Mouse (Mus musculus) thymus, adult 18-20 months (tissue): Measurements from ENCODE around the gene Sowahb.
"Not testable (repeated sequence)": the region's sequence is repeated elsewhere in the genome, so short reads cannot be mapped to it uniquely, and the experiment has no call there.

Experiments used
- DNase-seq, 2 experiments: peaks; one replicate each; pipeline ENCODE4 v3.0.0; 2022; ENCODE audit warnings: mixed read lengths in 2 of 2

The Sowahb gene

DNA sequence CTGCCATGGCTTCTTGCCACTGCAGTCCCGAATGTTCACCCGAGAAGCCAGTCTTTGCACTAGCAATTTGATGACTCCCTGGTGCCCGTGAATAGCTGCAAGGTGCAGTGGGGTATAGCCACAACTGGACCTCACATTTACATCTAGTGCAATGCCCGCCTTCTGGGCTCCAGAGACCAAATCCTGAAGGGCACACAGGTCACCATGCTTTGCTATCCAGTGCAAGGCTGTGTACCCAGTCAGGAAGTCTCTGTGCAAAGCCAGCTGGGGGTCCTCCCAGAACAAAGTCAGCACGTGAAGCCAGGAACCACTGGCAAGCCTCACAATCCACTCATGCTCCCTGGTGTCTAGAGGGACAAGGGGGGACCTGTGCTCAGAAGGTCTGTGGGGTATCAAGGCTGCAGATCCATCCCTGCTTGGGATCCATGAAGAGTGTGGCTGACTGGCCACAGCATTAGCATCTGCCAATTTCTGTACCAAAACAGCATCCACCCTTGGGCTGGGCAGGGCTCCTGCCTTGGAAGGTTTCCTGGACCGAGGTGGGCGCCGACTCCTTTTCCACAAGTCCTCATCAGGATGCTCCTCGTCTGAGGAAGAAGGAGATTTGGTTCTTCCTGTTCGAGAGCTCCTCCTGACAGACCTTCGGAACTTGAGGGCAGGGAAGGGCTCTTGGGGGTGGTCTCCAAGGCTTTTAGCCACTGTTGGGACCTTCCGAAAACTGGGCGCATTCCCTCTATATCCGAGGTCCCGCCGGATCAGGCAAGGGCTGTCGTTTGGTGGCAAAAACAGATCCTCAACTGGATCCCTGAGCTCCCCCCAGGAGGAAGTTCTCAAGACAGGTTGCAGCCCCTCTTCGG is 1.8 kb downstream of the Sowahb start:
- no peak for DNase-seq

DNA sequence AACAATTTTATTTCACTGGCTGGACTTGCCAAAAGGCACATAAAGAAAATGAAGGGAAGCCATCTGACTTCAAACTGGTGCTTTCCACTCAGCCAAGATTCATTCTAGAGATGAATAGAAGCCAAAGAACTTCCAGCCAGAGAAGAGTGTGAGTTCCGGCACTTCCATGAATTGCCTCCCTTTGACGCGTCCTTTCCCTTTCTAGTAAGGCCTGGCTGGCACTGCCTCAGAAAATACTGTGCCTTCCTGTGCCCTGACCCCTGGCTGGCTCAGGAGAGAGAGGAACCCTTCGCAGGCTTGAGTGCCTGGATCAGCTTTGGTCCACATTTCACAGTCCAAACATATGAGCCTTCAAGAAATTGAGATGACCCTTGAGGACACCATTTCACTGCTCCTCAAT is 2.8 kb downstream of the Sowahb start:
- DNase-seq, result no peak

GRCm38 (mm10) chr5:93041276-93041675 is 3.5 kb downstream of the Sowahb start:
- DNase-seq, result no peak

GRCm38 (mm10) chr5:93040095-93040494 is 4.7 kb downstream of the Sowahb start:
- DNase-seq, result no peak

DNA sequence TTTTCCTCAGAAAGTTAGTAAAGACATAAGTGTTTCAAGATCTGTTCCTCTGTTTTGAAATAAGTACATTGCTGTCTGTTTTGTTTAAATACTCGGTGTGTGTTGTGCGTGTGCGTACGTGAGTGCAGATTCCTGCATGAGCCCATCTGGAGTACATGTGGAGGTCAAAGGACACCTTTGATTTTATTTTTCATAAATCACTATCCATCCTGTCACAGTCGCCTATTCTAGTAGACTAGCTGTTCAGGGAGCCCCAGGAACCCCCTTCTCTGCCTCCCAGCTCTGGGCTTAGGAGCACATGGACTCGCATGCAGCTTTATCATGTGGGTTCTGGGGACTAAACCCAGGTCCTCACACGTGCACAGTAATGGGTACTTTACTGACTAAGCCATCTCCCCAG is 8.6 kb downstream of the Sowahb start:
- no peak for DNase-seq

DNA sequence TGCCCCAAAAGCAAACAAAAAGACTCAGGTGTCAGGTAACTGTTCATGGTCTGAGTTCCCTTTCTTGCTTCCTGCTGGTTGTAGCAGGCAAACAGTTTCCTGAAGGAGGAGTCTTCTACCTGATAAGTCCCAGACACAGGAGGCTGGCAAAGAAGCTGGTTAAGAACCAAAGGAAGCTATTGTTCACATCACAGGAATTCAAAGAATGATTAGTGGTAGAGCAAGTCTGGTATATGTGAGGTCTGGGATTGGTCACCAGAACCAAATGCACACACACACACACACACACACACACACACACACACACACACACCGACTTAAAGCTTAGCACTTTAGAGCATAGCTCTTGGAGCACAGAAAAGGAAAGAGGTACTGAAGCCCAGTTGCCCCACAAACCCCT is 9.5 kb downstream of the Sowahb start:
- no peak for DNase-seq

- DNase-seq, result no peak
These were observed 11.5 kb downstream of the Sowahb start for GRCm38 (mm10) chr5:93033087-93033870.

- no peak for DNase-seq
These were observed 12.2 kb downstream of the Sowahb start for GRCm38 (mm10) chr5:93032621-93033020.

- DNase-seq, result no peak
These were observed 14.0 kb downstream of the Sowahb start for GRCm38 (mm10) chr5:93030869-93031268.

- DNase-seq, result no peak
These were observed 14.4 kb downstream of the Sowahb start for GRCm38 (mm10) chr5:93030411-93030810.

GRCm38 (mm10) chr5:93027120-93027675 is 17.6 kb downstream of the Sowahb start:
- DNase-seq, result no peak

DNA sequence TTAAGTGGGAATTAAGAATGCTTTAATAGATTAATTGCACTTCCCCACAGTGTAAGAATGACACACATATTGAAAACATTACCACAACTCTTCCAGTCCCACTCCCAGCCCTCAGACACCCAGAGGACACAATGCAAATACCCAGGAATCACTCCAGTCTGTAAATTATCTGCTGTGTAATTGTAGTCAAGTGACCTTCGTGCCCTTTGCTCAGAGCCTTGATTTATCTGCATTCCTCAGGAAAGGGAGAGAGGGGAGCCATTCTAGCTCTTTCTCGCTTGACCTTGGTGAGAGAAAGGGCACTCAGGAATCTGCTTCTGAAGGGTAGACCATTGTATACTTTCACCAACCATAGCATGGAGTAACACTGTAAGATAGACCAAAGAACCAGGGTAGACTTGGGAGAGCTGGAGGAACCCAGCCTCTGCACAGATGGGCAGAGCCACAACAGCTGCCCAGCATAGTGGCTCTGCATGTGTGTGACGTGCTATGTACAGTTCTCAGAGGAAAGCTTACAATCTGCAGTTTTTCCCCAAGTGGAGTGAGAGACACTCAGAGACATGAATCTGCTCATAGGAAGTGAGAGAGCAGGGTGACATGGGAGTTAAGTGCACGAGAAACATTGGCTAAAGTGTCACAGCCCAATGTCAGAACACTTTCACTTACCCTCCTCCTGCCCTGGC is 18.2 kb downstream of the Sowahb start:
- no peak for DNase-seq

GRCm38 (mm10) chr5:93024754-93025280 is 20.0 kb downstream of the Sowahb start:
- DNase-seq, result no peak

DNA sequence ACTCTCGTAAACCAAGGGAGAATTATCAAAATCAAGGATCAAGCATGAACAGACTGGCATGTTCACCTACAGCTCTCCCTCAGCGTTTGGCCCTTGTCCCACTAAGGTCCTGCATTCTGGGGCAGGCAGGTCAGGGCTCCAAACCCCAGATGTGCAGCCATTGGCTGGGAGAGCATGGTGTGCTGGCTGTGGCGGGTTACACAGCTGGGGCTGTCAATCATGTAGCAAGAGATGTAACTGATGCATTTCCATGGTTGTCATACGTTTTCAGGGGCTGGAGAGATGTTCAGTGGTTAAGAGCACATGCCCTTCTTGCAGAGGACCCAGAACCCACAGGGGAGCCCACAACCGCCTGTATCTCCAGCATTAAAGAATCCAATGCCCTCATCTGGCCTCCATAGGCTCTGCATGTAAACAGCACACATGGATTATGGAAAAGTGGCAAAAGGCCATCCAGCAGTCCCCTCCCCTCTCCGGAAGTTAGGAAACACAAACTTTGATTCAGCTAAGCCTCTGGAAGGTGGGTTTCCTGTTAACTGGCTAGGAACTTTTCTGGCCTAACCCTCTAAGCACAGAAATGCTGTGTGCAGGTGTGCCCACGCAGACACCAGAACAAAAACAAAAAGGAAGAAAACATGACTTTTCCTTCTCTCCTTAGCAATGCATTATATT is 22.6 kb downstream of the Sowahb start:
- no peak for DNase-seq

- DNase-seq, result no peak
These were observed 24.7 kb downstream of the Sowahb start for GRCm38 (mm10) chr5:93020024-93020666.

DNA sequence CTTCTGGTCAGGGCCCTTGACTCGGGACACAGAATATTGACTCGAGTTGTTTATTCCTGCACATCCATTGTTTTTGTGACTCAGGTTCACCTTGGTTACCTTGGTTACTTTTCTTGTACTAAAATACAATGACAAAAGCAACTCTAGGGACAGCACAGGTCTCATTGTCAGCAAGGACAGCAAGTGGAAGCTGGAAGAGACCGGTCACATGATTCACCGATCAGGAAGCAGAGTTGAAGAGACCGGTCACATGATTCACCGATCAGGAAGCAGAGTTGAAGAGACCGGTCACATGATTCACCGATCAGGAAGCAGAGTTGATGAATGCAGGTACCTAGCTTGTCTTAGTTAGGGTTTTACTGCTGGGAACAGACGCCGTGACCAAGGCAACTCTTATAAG is 25.6 kb downstream of the Sowahb start:
- not testable (repeated sequence) for DNase-seq

GRCm38 (mm10) chr5:93017678-93018077 is 27.1 kb downstream of the Sowahb start:
- DNase-seq, result no peak

- no peak for DNase-seq
These were observed 36.6 kb downstream of the Sowahb start for GRCm38 (mm10) chr5:93008256-93008655.

DNA sequence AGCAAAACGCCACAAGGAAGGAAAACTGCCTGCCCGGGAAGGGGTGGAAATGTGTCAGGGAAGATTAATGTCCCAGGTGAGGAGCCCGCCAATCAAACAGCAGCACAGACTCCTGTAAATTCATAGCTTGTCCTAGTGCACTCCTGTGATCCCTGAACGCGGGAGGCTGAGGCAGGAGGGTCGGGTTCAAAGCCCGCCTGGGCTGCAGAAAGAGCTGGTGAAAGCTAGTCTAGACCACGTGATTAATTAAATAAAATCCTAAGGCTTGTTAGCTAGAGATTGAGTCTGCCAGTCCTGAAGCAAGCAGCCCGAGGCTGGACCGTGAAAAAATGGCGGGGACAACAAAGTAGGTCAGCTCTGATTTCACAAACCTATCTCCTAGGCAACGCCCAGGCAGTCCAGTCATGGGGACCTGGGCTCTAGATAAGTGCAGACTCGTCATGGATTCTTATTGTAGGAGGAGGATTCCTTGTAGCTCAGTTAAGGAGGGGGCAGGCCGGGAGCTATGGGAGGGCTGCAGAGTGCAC is 38.9 kb downstream of the Sowahb start:
- no peak for DNase-seq

DNA sequence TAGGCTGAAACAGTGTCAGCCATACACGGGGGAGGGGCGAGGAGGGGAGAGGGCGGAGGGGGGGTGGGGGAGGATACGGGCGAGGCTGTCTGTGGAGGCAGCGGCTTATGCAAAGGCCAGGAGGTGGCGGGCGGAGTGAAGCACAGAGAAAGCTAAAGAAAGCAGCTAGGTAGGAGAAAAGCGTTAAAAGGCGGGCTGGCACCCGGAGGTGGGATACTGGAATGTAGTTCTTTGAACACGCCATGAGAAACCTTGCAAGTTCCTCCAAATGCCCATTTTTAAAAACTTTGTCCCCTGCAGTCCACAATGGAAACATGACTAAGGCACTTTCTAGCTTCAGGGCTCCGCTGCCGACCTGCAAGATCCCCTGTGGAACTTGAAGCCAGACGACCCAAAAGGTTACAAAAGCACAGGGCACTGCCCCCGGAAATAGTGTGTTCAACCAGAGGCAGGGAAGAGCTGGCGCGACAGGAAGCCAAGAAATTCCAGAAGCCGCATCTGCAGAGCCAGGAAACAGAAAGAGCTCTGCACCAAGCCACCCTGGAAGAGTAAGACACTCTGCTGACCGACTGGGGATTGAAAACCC is 39.5 kb downstream of the Sowahb start:
- peak; percentile 11 to 16 for DNase-seq

- no peak for DNase-seq
These were observed 42.2 kb downstream of the Sowahb start for GRCm38 (mm10) chr5:93002615-93003014.
